Mouse (Mus musculus): ENCODE measurements at regions not wholly inside any gene's neighbourhood (a gene's known extent, or its start where the extent isn't known, plus 50 kb on each side); places are given as distances from the start of the nearest gene placed in this dataset.

- ATAC-seq (ENCODE audit: low FRiP score, low read depth), result no peak
- H3K4me2 ChIP-seq (replicated peaks; ENCODE audit: low read depth, low read length, severe bottlenecking), result no peak overlapping the region
- H3K36me3 ChIP-seq (ENCODE audit: control insufficient read depth, insufficient read depth, low read length), result no peaks in the 10 kb centered on the region
- no peaks in the 10 kb centered on the region for H3K4me1 ChIP-seq (ENCODE audit: control insufficient read depth, insufficient read depth, low read length)
- no peak overlapping the region for H3K9ac ChIP-seq (ENCODE audit: low read depth, low read length, severe bottlenecking)
- no peak for DNase-seq (ENCODE audit: low spot score)
- no peaks in the 10 kb centered on the region for H3K27me3 ChIP-seq (ENCODE audit: control insufficient read depth, insufficient read depth, low read length)
- no peaks in the 10 kb centered on the region for H3K9me3 ChIP-seq (ENCODE audit: control insufficient read depth, low read length)
- WGBS, result 78% methylated on average over 7 of the region's 7 CpGs
- no peak for TF ChIP-seq POLR2A (IDR thresholded peaks at IDR 0.05; ENCODE audit: borderline replicate concordance, extremely low read depth, insufficient read depth, insufficient read length)
- H3K27ac ChIP-seq (replicated peaks; ENCODE audit: low read depth, low read length), result no peak overlapping the region
- H3K4me3 ChIP-seq (replicated peaks; ENCODE audit: low read length), result no peak overlapping the region
Observed at GRCm38 (mm10) chr2:105525111-105525610, 126.0 kb upstream of the Rcn1 start.

GRCm38 (mm10) chr2:105528535-105528934, 129.4 kb upstream of the Rcn1 start:
- no peak for TF ChIP-seq POLR2A (IDR thresholded peaks at IDR 0.05; ENCODE audit: borderline replicate concordance, extremely low read depth, insufficient read depth, insufficient read length)
- WGBS, result 88% methylated on average over 8 of the region's 8 CpGs
- H3K27me3 ChIP-seq (ENCODE audit: control insufficient read depth, insufficient read depth, low read length), result no peaks in the 10 kb centered on the region
- no peaks in the 10 kb centered on the region for H3K36me3 ChIP-seq (ENCODE audit: control insufficient read depth, insufficient read depth, low read length)
- no peak overlapping the region for H3K4me2 ChIP-seq (replicated peaks; ENCODE audit: low read depth, low read length, severe bottlenecking)
- no peaks in the 10 kb centered on the region for H3K4me1 ChIP-seq (ENCODE audit: control insufficient read depth, insufficient read depth, low read length)
- DNase-seq (ENCODE audit: low spot score) (no peak), ATAC-seq (ENCODE audit: low FRiP score, low read depth) (no peak)
- no peak overlapping the region for H3K9ac ChIP-seq (ENCODE audit: low read depth, low read length, severe bottlenecking)
- H3K4me3 ChIP-seq (replicated peaks; ENCODE audit: low read length), result no peak overlapping the region
- H3K27ac ChIP-seq (replicated peaks; ENCODE audit: low read depth, low read length), result no peak overlapping the region
- no peaks in the 10 kb centered on the region for H3K9me3 ChIP-seq (ENCODE audit: control insufficient read depth, low read length)

GRCm38 (mm10) chr2:105544099-105544498, 124.6 kb upstream of the Pax6 start:
- 88% methylated on average over 13 of the region's 13 CpGs for WGBS
- no peaks in the 10 kb centered on the region for H3K9me3 ChIP-seq (ENCODE audit: control insufficient read depth, low read length)
- no peak overlapping the region for H3K4me2 ChIP-seq (replicated peaks; ENCODE audit: low read depth, low read length, severe bottlenecking)
- no peak overlapping the region for H3K27ac ChIP-seq (replicated peaks; ENCODE audit: low read depth, low read length)
- H3K36me3 ChIP-seq (ENCODE audit: control insufficient read depth, insufficient read depth, low read length), result no peaks in the 10 kb centered on the region
- no peak overlapping the region for H3K9ac ChIP-seq (ENCODE audit: low read depth, low read length, severe bottlenecking)
- ATAC-seq (ENCODE audit: low FRiP score, low read depth) (no peak), DNase-seq (ENCODE audit: low spot score) (no peak)
- H3K4me3 ChIP-seq (replicated peaks; ENCODE audit: low read length), result no peak overlapping the region
- H3K27me3 ChIP-seq (ENCODE audit: control insufficient read depth, insufficient read depth, low read length), result no peaks in the 10 kb centered on the region
- H3K4me1 ChIP-seq (ENCODE audit: control insufficient read depth, insufficient read depth, low read length), result no peaks in the 10 kb centered on the region
- no peak for TF ChIP-seq POLR2A (IDR thresholded peaks at IDR 0.05; ENCODE audit: borderline replicate concordance, extremely low read depth, insufficient read depth, insufficient read length)

- no peak overlapping the region for H3K27ac ChIP-seq (replicated peaks; ENCODE audit: low read depth, low read length)
- no peak overlapping the region for H3K4me3 ChIP-seq (replicated peaks; ENCODE audit: low read length)
- no peak for ATAC-seq (ENCODE audit: low FRiP score, low read depth)
- WGBS, result 75% methylated on average over 2 of the region's 2 CpGs
- H3K9me3 ChIP-seq (ENCODE audit: control insufficient read depth, low read length), result no peaks in the 10 kb centered on the region
- no peak for TF ChIP-seq POLR2A (IDR thresholded peaks at IDR 0.05; ENCODE audit: borderline replicate concordance, extremely low read depth, insufficient read depth, insufficient read length)
- no peak overlapping the region for H3K9ac ChIP-seq (ENCODE audit: low read depth, low read length, severe bottlenecking)
- H3K27me3 ChIP-seq (ENCODE audit: control insufficient read depth, insufficient read depth, low read length), result no peaks in the 10 kb centered on the region
- H3K4me1 ChIP-seq (ENCODE audit: control insufficient read depth, insufficient read depth, low read length), result no peaks in the 10 kb centered on the region
- H3K4me2 ChIP-seq (replicated peaks; ENCODE audit: low read depth, low read length, severe bottlenecking), result no peak overlapping the region
- no peaks in the 10 kb centered on the region for H3K36me3 ChIP-seq (ENCODE audit: control insufficient read depth, insufficient read depth, low read length)
- DNase-seq (ENCODE audit: low spot score), result no peak
Observed at GRCm38 (mm10) chr2:105552092-105552491, 116.6 kb upstream of the Pax6 start.

GRCm38 (mm10) chr2:105586782-105587181, 81.9 kb upstream of the Pax6 start:
- no peak overlapping the region for H3K9ac ChIP-seq (ENCODE audit: low read depth, low read length, severe bottlenecking)
- H3K4me2 ChIP-seq (replicated peaks; ENCODE audit: low read depth, low read length, severe bottlenecking), result no peak overlapping the region
- 0 out of 2 replicates have a peak, but pooled peaks cover 7% of the 10 kb centered on the region for H3K4me1 ChIP-seq (ENCODE audit: control insufficient read depth, insufficient read depth, low read length)
- peak; percentile 53 for ATAC-seq (ENCODE audit: low FRiP score, low read depth)
- TF ChIP-seq POLR2A (IDR thresholded peaks at IDR 0.05; ENCODE audit: borderline replicate concordance, extremely low read depth, insufficient read depth, insufficient read length), result no peak
- H3K27ac ChIP-seq (replicated peaks; ENCODE audit: low read depth, low read length), result no peak overlapping the region
- no peaks in the 10 kb centered on the region for H3K36me3 ChIP-seq (ENCODE audit: control insufficient read depth, insufficient read depth, low read length)
- H3K27me3 ChIP-seq (ENCODE audit: control insufficient read depth, insufficient read depth, low read length), result no peaks in the 10 kb centered on the region
- no peaks in the 10 kb centered on the region for H3K9me3 ChIP-seq (ENCODE audit: control insufficient read depth, low read length)
- H3K4me3 ChIP-seq (replicated peaks; ENCODE audit: low read length), result no peak overlapping the region
- peak; percentile 42 for DNase-seq (ENCODE audit: low spot score)
- WGBS, result 9% methylated on average over 2 of the region's 2 CpGs

GRCm38 (mm10) chr2:105594131-105594530, 74.6 kb upstream of the Pax6 start:
- no peak for TF ChIP-seq POLR2A (IDR thresholded peaks at IDR 0.05; ENCODE audit: borderline replicate concordance, extremely low read depth, insufficient read depth, insufficient read length)
- Histone ChIP-seq H3K27me3 (ENCODE audit: control insufficient read depth, insufficient read depth, low read length) (no peaks in the 10 kb centered on the region), H3K4me2 (replicated peaks; ENCODE audit: low read depth, low read length, severe bottlenecking) (no peak overlapping the region), H3K9ac (ENCODE audit: low read depth, low read length, severe bottlenecking) (no peak overlapping the region), H3K9me3 (ENCODE audit: control insufficient read depth, low read length) (no peaks in the 10 kb centered on the region), H3K27ac (replicated peaks; ENCODE audit: low read depth, low read length) (no peak overlapping the region), H3K4me1 (ENCODE audit: control insufficient read depth, insufficient read depth, low read length) (no peaks in the 10 kb centered on the region), H3K4me3 (replicated peaks; ENCODE audit: low read length) (no peak overlapping the region), H3K36me3 (ENCODE audit: control insufficient read depth, insufficient read depth, low read length) (no peaks in the 10 kb centered on the region)
- ATAC-seq (ENCODE audit: low FRiP score, low read depth) (no peak), DNase-seq (ENCODE audit: low spot score) (no peak)
- 71% methylated on average over 2 of the region's 2 CpGs for WGBS

All from limb, embryonic 14.5 days (tissue).